Mouse (Mus musculus): ENCODE measurements around the gene Mfsd4b4. TPM values are rescaled to one million over a fixed set of nuclear protein-coding genes. Genes with fewer than 3 reads are reported as not detected.

The Mfsd4b4 gene
- polyA plus RNA-seq, 1 experiment from 2014 or later, result 5.3 TPM

DNA sequence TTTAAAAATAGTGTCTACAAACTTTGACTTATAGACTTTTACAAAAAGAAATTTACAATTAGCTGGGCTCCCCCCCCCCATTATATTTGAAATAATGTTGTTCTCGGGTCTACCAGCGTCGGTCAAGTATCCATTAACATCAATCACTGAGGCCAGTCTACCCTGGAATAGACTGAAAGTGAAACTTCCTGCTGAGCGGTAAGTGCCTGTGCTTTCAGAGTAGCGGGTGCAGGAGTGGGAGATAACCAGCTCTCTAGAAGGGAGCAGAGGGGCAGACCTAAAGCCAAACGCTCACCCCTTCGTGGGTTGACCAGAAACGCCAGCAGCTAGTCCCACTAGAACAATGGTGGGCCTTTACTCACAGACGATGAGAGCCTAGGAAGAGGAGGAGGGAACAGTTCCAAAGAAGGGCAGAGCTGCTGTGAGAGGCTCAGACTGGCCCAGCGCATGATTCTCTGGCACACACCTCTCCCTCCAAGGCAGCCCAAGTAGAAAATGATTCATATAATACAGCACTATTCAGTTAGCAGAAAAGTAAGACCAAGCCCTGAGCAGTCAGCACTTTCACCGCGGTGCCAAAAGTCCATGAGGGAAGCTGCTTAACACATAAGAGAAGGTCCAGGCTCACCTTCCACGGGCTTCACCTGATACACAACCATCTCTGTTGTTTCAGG, 9.9 kb upstream of the Mfsd4b4 start:
- Histone ChIP-seq H3K27ac (no peak overlapping the region), H3K9ac (ENCODE audit: low read depth, low read length) (no peak overlapping the region), H3K9me3 (replicated peaks; ENCODE audit: low read length) (no peaks in the 10 kb centered on the region), H3K27me3 (ENCODE audit: insufficient read depth, low read length) (no peaks in the 10 kb centered on the region), H3K4me1 (replicated peaks; ENCODE audit: insufficient read depth, low read length) (0 out of 2 replicates have a peak, but pooled peaks cover 3% of the 10 kb centered on the region), H3K4me2 (ENCODE audit: low read length) (no peak overlapping the region), H3K36me3 (ENCODE audit: insufficient read depth, low read length) (no peaks in the 10 kb centered on the region), H3K4me3 (replicated peaks; ENCODE audit: low read depth, low read length) (no peak overlapping the region)
- ATAC-seq (replicated peaks; ENCODE audit: low FRiP score, low read depth) (no peak), DNase-seq (ENCODE audit: low spot score) (no peak)
- 66% methylated on average over 13 of the region's 13 CpGs for WGBS
- TF ChIP-seq CTCF (IDR thresholded peaks at IDR 0.05; ENCODE audit: low read depth), result no peak

GRCm38 (mm10) chr10:39906799-39907658, 8.0 kb upstream of the Mfsd4b4 start:
- H3K4me3 ChIP-seq (replicated peaks; ENCODE audit: low read depth, low read length), result no peak overlapping the region
- 0 out of 2 replicates have a peak, but pooled peaks cover 3% of the 10 kb centered on the region for H3K4me1 ChIP-seq (replicated peaks; ENCODE audit: insufficient read depth, low read length)
- 39% methylated on average over 10 of the region's 10 CpGs for WGBS
- H3K36me3 ChIP-seq (ENCODE audit: insufficient read depth, low read length), result no peaks in the 10 kb centered on the region
- peak; percentile 84 for ATAC-seq (replicated peaks; ENCODE audit: low FRiP score, low read depth)
- no peak overlapping the region for H3K9ac ChIP-seq (ENCODE audit: low read depth, low read length)
- no peak overlapping the region for H3K4me2 ChIP-seq (ENCODE audit: low read length)
- no peaks in the 10 kb centered on the region for H3K9me3 ChIP-seq (replicated peaks; ENCODE audit: low read length)
- H3K27ac ChIP-seq, result peak overlapping the region; percentile 38; the same call in 1 of the 2 replicates
- peak; percentile 53 for DNase-seq (ENCODE audit: low spot score)
- H3K27me3 ChIP-seq (ENCODE audit: insufficient read depth, low read length), result no peaks in the 10 kb centered on the region
- no peak for TF ChIP-seq CTCF (IDR thresholded peaks at IDR 0.05; ENCODE audit: low read depth)

- 70% methylated on average over 3 of the region's 3 CpGs for WGBS
- H3K27me3 ChIP-seq (ENCODE audit: insufficient read depth, low read length), result no peaks in the 10 kb centered on the region
- DNase-seq (ENCODE audit: low spot score) (no peak), ATAC-seq (replicated peaks; ENCODE audit: low FRiP score, low read depth) (no peak)
- 0 out of 2 replicates have a peak, but pooled peaks cover 3% of the 10 kb centered on the region for H3K4me1 ChIP-seq (replicated peaks; ENCODE audit: insufficient read depth, low read length)
- H3K9ac ChIP-seq (ENCODE audit: low read depth, low read length), result no peak overlapping the region
- no peak overlapping the region for H3K4me3 ChIP-seq (replicated peaks; ENCODE audit: low read depth, low read length)
- no peak for TF ChIP-seq CTCF (IDR thresholded peaks at IDR 0.05; ENCODE audit: low read depth)
- H3K36me3 ChIP-seq (ENCODE audit: insufficient read depth, low read length), result no peaks in the 10 kb centered on the region
- H3K4me2 ChIP-seq (ENCODE audit: low read length), result no peak overlapping the region
- no peaks in the 10 kb centered on the region for H3K9me3 ChIP-seq (replicated peaks; ENCODE audit: low read length)
- H3K27ac ChIP-seq, result no peak overlapping the region
Measured at GRCm38 (mm10) chr10:39904191-39904590, 5.2 kb upstream of the Mfsd4b4 start.

DNA sequence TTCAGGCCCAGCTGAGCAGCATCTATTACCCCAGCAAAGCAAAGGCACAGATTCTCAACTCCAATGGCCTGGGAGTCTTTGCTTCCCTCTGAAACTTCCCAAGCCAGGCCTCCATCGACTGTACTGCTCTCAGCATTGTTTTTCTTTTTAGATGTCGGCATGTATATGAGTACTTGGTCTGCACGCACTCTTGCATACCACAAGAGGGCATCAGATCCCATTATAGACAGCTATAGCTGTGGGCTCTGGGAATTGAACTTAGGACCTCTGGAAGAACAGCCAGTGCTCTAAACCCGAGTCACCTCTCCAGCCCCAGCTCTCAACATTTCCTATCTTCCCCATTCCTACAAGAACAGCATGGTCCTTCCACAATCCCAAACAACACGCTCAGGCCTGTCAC, 2.5 kb downstream of the Mfsd4b4 start:
- no peak overlapping the region for H3K4me2 ChIP-seq (ENCODE audit: low read length)
- 84% methylated on average over 5 of the region's 5 CpGs for WGBS
- no peaks in the 10 kb centered on the region for H3K9me3 ChIP-seq (replicated peaks; ENCODE audit: low read length)
- H3K36me3 ChIP-seq (ENCODE audit: insufficient read depth, low read length), result no peaks in the 10 kb centered on the region; the same call in 1 of the 2 replicates
- no peak overlapping the region for H3K4me3 ChIP-seq (replicated peaks; ENCODE audit: low read depth, low read length)
- peaks cover 3% of the 10 kb centered on the region; the same call in 1 of the 2 replicates for H3K4me1 ChIP-seq (replicated peaks; ENCODE audit: insufficient read depth, low read length)
- no peaks in the 10 kb centered on the region for H3K27me3 ChIP-seq (ENCODE audit: insufficient read depth, low read length)
- H3K9ac ChIP-seq (ENCODE audit: low read depth, low read length), result no peak overlapping the region
- no peak for DNase-seq (ENCODE audit: low spot score)
- no peak overlapping the region for H3K27ac ChIP-seq
- TF ChIP-seq CTCF (IDR thresholded peaks at IDR 0.05; ENCODE audit: low read depth), result peak; percentile 42
- no peak for ATAC-seq (replicated peaks; ENCODE audit: low FRiP score, low read depth)

DNA sequence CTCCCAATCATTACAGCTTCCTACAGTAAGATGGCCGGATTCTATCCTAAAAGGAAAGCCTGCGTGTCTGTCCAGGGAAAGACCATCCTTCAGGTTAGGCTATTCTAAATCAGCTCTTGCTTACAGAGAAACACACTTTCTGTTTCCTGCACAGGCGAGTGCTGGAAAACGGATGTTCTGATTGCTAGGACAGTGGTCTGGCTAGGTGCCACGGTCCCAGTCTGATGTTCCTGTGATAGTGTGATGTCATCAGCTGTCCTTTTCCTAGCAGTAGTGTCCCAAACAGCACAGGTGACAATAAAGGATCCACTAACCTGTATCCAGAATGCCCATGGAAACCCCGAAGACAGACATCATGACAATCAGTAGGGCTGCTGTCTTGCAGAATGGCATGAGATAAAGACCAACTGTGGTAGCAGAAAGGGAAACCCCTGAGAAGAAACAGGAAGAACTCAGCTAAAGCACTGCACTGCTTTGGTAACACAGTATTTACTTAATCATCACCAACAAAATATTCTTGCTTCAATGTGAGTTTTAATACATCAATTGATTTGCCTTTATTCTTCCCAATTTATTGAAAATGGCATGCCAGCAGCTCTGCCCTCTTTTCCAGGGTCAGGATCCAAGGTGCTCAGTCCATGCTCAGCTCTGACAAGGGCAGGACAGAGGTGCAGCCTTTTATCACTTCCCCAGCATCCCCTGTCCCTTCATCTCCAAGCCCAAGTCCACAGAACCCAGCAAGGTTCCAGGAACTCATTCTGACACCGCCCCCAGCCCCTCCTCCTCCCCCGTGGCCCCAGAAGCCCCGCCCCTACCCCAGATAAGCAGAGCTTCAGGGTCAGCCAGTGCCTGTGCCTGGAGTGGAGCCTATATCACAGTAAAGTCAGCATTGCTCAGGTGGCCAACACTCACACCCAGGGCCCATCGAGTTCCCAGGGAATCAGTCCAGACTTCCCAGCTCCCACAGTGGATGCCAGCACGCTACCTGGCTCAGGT, 5.0 kb downstream of the Mfsd4b4 start:
- H3K4me1 ChIP-seq (replicated peaks; ENCODE audit: insufficient read depth, low read length), result peaks cover 3% of the 10 kb centered on the region; the same call in 1 of the 2 replicates
- no peak overlapping the region for H3K27ac ChIP-seq
- no peaks in the 10 kb centered on the region for H3K27me3 ChIP-seq (ENCODE audit: insufficient read depth, low read length)
- no peak for DNase-seq (ENCODE audit: low spot score)
- TF ChIP-seq CTCF (IDR thresholded peaks at IDR 0.05; ENCODE audit: low read depth), result no peak
- no peak for ATAC-seq (replicated peaks; ENCODE audit: low FRiP score, low read depth)
- WGBS, result 64% methylated on average over 11 of the region's 11 CpGs
- no peak overlapping the region for H3K4me3 ChIP-seq (replicated peaks; ENCODE audit: low read depth, low read length)
- H3K9ac ChIP-seq (ENCODE audit: low read depth, low read length), result no peak overlapping the region
- no peaks in the 10 kb centered on the region; the same call in 1 of the 2 replicates for H3K36me3 ChIP-seq (ENCODE audit: insufficient read depth, low read length)
- H3K4me2 ChIP-seq (ENCODE audit: low read length), result no peak overlapping the region
- H3K9me3 ChIP-seq (replicated peaks; ENCODE audit: low read length), result no peaks in the 10 kb centered on the region
